Mouse (Mus musculus) thymus, adult 2 months (tissue): Measurements from ENCODE around the gene Zcrb1.

Source experiments
- CTCF ChIP-seq: fragments of 200-500 bp; IDR thresholded peaks from 2 replicates; pipeline ENCODE4 v1.5.1; 2012; ENCODE audit warnings: mild to moderate bottlenecking, control low read depth, low read length, moderate library complexity, borderline replicate concordance; ENCODE audit not compliant: control insufficient read depth, poor library complexity, insufficient read depth; ENCODE audit errors: extremely low read depth
- POLR2A ChIP-seq: fragments of 200-500 bp; IDR thresholded peaks from 2 replicates; pipeline ENCODE4 v1.6.1; 2012; ENCODE audit warnings: mild to moderate bottlenecking, low read length, control low read depth, moderate library complexity; ENCODE audit not compliant: control insufficient read depth, poor library complexity, insufficient read depth; ENCODE audit errors: extremely low read depth

GRCm38 (mm10) chr15:93443676-93444075 lies 45.5 kb upstream of the Zcrb1 start:
- TF ChIP-seq CTCF: no peak
- TF ChIP-seq POLR2A: no peak
